Mouse (Mus musculus) E14TG2a.4 (cell line): Measurements from ENCODE around the gene Fam213b.
A peak's percentile ranks its signal among the peaks of the same experiment; 100 is the strongest.

Experiments
- H3K27me3 ChIP-seq: 2 replicates; pipeline ENCODE4 v1.6.1; 2014; ENCODE audit warnings: low read length, control low read depth; ENCODE audit not compliant: insufficient read depth
- H3K36me3 ChIP-seq: 2 replicates; pipeline ENCODE4 v1.6.1; 2014; ENCODE audit warnings: low read length, control low read depth; ENCODE audit not compliant: insufficient read depth
- H3K4me1 ChIP-seq: replicated peaks from 2 replicates; pipeline ENCODE4 v1.6.1; 2014; ENCODE audit warnings: low read depth, low read length, control low read depth
- H3K4me3 ChIP-seq: replicated peaks from 2 replicates; pipeline ENCODE4 v1.5.1; 2014; ENCODE audit warnings: mild to moderate bottlenecking, low read length
- H3K9me3 ChIP-seq: 2 replicates; pipeline ENCODE4 v1.6.1; 2014; ENCODE audit warnings: low read length, control low read depth
- CTCF ChIP-seq: conservative IDR thresholded peaks from 2 replicates; pipeline ENCODE4 v1.5.1; 2014; ENCODE audit warnings: low read length
- NANOG ChIP-seq: IDR thresholded peaks from 2 replicates; pipeline ENCODE4 v1.6.1; 2014; ENCODE audit warnings: borderline replicate concordance, low read length, mixed read lengths
- POU5F1 ChIP-seq: IDR thresholded peaks from 2 replicates; pipeline ENCODE4 v1.6.1; 2014; ENCODE audit warnings: low read length, borderline replicate concordance

The Fam213b gene

DNA sequence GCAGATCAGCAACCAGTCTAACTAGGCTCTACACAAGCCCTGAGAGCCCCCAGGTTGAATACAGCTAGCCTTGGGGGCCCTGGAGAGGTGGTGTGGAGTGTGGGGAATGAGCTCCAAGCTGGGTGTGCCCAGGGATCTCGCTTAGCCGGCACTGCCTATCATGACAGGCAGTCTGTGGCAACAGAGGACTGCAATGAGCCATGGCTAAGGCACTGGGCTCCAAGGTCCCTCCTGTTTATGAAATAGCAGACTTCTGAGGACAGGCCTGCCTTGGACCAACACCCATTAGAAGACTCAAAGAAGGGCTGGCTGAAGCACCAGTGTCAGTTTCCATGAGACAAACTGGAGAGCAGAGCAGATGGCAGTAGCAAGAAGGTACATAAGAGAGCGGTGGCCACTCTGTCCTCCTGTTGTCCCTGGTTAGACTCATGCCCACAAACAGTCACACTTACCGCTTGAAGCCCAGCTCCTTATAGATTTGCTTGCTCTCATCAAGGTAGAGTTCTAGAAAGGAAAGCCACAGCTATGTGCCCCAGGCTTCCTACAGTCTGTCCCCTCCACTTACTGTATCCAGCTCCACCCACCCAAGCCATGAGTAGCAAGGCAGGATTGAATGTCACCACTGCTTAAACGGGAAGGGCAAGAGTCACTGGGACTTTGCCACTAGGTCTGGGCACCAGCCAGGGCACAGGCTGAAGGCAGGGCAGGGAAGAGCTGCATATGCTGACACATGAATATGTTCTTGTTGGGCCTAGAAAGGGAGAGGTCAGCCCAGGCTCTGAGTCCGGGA, 1.1 kb downstream of the Fam213b start:
- Histone ChIP-seq H3K36me3 (peaks cover 18% of the 10 kb centered on the region), H3K9me3 (no peaks in the 10 kb centered on the region), H3K4me3 (peak overlapping the region; percentile 81), H3K27me3 (peaks cover 37% of the 10 kb centered on the region), H3K4me1 (peaks cover 35% of the 10 kb centered on the region)
- no peak for TF ChIP-seq POU5F1
- TF ChIP-seq NANOG, result no peak
- no peak for TF ChIP-seq CTCF

DNA sequence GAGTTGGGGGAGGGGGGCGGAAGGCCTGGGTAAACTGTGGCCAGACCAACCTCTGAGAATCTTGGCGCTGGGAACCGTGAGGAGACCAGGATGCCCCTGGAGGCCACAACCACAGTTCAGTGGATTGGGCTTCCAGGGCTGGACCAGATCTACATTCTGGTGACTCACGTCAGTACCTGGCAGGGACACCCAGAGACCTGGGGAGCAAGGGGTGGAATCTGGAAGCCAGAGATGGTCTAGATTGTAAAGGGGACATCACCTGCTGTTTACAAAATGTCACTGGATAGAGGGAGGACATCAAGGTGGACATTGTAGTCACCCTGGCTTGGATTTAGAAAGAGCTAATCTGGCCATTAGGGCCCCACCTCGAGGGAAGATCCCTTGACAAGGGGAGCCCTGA, 3.4 kb downstream of the Fam213b start:
- Histone ChIP-seq H3K4me1 (peaks cover 51% of the 10 kb centered on the region), H3K27me3 (peaks cover 48% of the 10 kb centered on the region), H3K9me3 (no peaks in the 10 kb centered on the region), H3K4me3 (peak overlapping the region; percentile 60), H3K36me3 (peaks cover 18% of the 10 kb centered on the region)
- TF ChIP-seq NANOG (no peak), CTCF (no peak), POU5F1 (no peak)

DNA sequence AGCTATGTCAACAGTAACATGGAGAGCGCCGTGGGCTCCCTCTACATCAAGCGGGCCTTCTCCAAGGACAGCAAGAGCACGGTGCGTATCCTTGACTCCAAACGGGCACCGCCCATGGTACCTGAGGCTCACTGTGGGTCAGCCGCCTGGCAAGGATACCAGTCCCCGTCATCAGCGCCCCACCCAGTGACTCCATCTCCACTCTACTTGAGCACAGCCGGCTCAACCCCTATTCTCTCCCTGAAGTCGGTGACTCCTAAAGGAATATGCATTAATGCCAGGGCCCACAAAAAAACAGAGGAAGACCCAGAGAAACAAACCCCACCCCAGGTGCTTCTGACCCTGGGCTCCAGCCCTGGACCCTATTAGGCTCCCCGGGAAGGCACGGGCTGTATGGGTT, 8.0 kb downstream of the Fam213b start:
- H3K27me3 ChIP-seq, result peaks cover 43% of the 10 kb centered on the region
- TF ChIP-seq CTCF (no peak), NANOG (no peak), POU5F1 (no peak)
- H3K36me3 ChIP-seq, result 0 out of 2 replicates have a peak, but pooled peaks cover 3% of the 10 kb centered on the region
- H3K4me1 ChIP-seq, result peaks cover 44% of the 10 kb centered on the region
- peak overlapping the region; percentile 49 for H3K4me3 ChIP-seq
- no peaks in the 10 kb centered on the region for H3K9me3 ChIP-seq

DNA sequence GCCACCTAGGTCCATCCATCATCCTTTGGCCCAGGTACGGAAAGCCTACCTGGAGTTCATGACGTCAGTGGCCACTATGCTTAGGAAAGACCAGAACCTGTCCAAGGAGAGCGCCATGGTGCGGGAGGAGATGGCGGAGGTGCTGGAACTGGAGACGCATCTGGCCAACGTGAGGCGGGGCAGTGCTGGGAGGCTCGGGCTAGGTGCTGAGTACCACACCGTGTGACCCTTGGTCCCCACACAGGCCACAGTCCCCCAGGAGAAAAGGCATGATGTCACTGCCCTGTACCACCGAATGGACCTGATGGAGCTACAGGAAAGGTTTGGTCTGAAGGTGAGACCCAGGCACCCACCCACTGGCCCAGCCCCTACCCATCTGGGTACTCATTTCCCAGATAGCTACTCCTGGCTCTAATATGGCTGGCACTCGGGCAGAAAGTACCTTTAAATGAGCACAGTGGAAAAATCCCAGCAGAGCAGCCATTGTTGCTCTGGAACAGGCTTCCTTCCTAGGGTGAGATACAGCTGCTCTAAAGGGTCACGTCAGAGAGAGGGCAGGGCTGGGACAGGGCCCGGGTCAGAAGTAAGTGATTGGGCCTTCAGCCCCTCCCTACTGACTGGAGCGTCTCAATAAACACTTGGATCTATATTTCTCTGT, 11.2 kb downstream of the Fam213b start:
- Histone ChIP-seq H3K4me3 (no peak overlapping the region), H3K4me1 (peaks cover 46% of the 10 kb centered on the region), H3K9me3 (no peaks in the 10 kb centered on the region), H3K36me3 (no peaks in the 10 kb centered on the region), H3K27me3 (peaks cover 39% of the 10 kb centered on the region)
- TF ChIP-seq POU5F1, result no peak
- TF ChIP-seq NANOG, result no peak
- TF ChIP-seq CTCF, result no peak

DNA sequence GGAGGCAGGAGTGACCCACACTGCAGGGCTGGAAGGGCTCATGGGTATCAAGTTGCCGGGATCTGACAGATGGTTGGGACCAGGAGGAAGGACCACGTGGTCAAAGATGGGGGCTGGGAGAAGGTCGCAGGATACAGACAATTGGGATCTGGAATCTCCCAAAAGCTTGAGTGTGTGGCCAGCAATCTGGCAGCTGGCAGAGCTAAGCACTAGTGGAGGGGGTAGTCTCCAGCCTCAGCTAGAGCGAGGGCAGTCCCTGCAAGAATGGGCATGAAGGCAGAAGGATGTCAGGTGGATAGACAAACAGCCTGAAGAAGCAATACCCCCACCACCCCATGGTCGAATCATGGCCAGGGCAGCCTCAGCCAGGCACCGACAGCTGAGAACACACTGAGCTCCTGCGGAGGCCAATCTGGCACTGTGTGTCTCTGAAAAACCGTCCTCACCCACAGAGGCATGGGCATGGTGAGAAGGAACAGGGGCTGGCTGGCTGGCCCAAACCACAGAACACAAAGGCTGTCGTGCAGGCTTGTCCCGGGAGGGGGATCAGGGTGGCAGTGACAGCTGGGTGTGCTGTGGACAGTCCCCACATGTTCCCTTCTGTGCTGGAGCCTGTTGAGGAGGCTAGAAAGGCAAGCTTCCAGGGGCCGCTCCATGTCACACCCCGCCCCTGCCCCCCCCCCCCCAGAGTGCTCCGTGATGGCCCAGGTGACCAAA, 11.9 kb downstream of the Fam213b start:
- TF ChIP-seq NANOG (no peak), CTCF (no peak), POU5F1 (no peak)
- Histone ChIP-seq H3K36me3 (no peaks in the 10 kb centered on the region), H3K27me3 (peaks cover 35% of the 10 kb centered on the region), H3K9me3 (no peaks in the 10 kb centered on the region), H3K4me1 (peaks cover 46% of the 10 kb centered on the region), H3K4me3 (no peak overlapping the region)

DNA sequence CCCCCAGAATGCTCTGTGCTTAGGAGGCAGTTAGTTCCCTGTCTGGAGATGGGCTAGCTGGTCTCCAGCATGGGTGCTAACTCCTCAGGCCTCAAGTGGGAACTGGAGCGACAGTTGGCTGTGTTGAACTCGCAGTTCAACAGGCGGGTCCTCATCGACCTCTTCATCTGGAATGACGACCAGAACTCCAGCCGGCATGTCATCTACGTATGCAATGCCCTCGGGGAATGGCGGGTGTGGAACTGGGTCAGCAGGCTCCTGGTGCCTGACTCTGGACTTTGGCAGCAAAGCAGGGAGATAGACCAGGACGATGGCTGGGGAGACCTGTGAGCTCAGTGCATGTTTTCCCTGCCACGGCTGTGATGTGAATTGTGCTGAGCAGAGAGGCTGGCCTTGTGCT, 13.5 kb downstream of the Fam213b start:
- Histone ChIP-seq H3K9me3 (no peaks in the 10 kb centered on the region), H3K27me3 (peaks cover 33% of the 10 kb centered on the region), H3K4me1 (peaks cover 39% of the 10 kb centered on the region), H3K4me3 (no peak overlapping the region), H3K36me3 (no peaks in the 10 kb centered on the region)
- TF ChIP-seq NANOG (no peak), POU5F1 (no peak), CTCF (no peak)

DNA sequence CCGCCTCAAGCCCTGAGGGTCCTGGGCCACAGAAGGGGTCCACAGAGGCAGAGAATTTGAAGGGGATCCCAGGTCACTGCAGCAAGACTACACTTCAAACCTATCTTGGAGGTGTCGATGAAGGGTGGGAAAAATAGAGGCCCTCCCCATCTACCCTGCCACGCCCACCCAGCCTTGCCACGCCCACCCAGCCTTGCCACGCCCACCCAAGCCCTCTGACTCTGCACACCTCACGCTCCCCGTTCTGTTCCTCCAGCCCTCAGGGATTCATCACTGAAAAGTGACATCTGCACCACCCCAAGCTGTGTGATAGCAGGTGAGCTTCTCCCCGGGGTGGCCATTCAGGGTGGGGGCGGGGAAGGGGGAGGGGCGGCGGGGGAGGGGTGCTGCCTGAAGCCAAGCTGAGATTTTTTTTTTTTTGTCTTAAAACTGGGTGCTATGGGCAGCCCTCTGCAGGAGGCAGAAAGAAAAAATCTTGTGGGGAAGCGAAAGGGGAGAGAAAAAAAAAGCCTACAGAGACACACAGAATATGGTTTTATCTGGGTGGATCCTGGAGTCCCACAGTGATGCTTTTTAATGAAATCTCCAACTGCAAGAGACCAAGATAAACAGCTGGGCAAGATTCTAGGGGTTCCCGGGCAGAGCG, 16.8 kb downstream of the Fam213b start:
- no peak for TF ChIP-seq CTCF
- no peak for TF ChIP-seq POU5F1
- no peak for TF ChIP-seq NANOG
- Histone ChIP-seq H3K4me1 (peaks cover 31% of the 10 kb centered on the region), H3K4me3 (no peak overlapping the region), H3K9me3 (no peaks in the 10 kb centered on the region), H3K36me3 (no peaks in the 10 kb centered on the region), H3K27me3 (peaks cover 25% of the 10 kb centered on the region)

DNA sequence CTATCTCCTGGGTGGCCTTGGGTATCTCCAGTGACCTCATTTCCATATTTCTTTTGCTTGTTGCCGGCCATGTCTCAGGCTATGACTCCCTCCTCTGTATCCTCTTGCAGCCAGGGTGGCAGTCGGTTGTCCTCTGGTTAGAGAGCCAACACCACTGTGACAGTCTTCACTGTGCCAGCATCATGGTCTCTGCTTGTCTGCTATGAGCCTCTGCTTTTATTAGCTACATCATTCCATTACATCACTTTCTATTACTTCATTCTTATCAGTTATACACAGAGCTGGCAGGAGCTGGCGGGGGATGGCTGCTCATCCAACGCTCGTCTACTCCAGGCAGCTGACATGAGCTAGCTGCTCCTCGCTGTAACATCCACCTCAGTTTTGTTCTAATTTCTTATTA, 18.2 kb downstream of the Fam213b start:
- Histone ChIP-seq H3K4me1 (peaks cover 25% of the 10 kb centered on the region), H3K36me3 (no peaks in the 10 kb centered on the region), H3K4me3 (no peak overlapping the region), H3K27me3 (peaks cover 21% of the 10 kb centered on the region), H3K9me3 (no peaks in the 10 kb centered on the region)
- TF ChIP-seq POU5F1 (no peak), NANOG (no peak), CTCF (no peak)
